Mouse (Mus musculus) liver, adult 2 months (tissue): ENCODE data around the gene Sult3a1. TPM values are rescaled to one million over a fixed set of nuclear protein-coding genes. Genes with fewer than 3 reads are reported as not detected.
"Not testable (repeated sequence)": the region's sequence is repeated elsewhere in the genome, so short reads cannot be mapped to it uniquely, and the experiment has no call there.

Experiments used
- DNase-seq: peaks from one replicate; pipeline ENCODE4 v3.0.0-alpha.2; 2011; ENCODE audit warnings: low read depth, low spot score; ENCODE audit errors: extremely low read depth
- H3K27ac ChIP-seq: fragments of 200-500 bp; replicated peaks from 2 replicates; pipeline ENCODE4 v1.5.1; 2012; ENCODE audit warnings: low read depth, mild to moderate bottlenecking, control low read depth, inconsistent platforms, low read length; ENCODE audit not compliant: insufficient read depth
- H3K27me3 ChIP-seq: fragments of 200-500 bp; 2 replicates; pipeline ENCODE4 v1.6.1; 2012; ENCODE audit warnings: mild to moderate bottlenecking, moderate library complexity, low read length, inconsistent platforms; ENCODE audit not compliant: control insufficient read depth, insufficient read depth
- H3K36me3 ChIP-seq: fragments of 200-500 bp; 2 replicates; pipeline ENCODE4 v1.6.1; 2012; ENCODE audit warnings: low read length, inconsistent platforms; ENCODE audit not compliant: control insufficient read depth, insufficient read depth
- H3K4me1 ChIP-seq: fragments of 200-500 bp; 2 replicates; pipeline ENCODE4 v1.6.1; 2011; ENCODE audit warnings: low read length; ENCODE audit not compliant: control insufficient read depth, insufficient read depth
- H3K4me3 ChIP-seq: fragments of 200-500 bp; 2 replicates; pipeline ENCODE4 v1.5.1; 2011; ENCODE audit warnings: low read depth, mild to moderate bottlenecking, control low read depth, low read length, moderate library complexity; ENCODE audit not compliant: insufficient read depth
- H3K79me2 ChIP-seq: fragments of 200-500 bp; 2 replicates; pipeline ENCODE4 v1.6.1; 2012; ENCODE audit warnings: inconsistent platforms, mild to moderate bottlenecking, low read length, moderate library complexity; ENCODE audit not compliant: control insufficient read depth, insufficient read depth
- H3K9ac ChIP-seq: fragments of 200-500 bp; 2 replicates; pipeline ENCODE4 v1.6.1; 2012; ENCODE audit warnings: low read depth, mild to moderate bottlenecking, control low read depth, inconsistent platforms, low read length
- CTCF ChIP-seq: fragments of 200-500 bp; IDR thresholded peaks from 2 replicates; pipeline ENCODE4 v1.5.1; 2011; ENCODE audit warnings: low read depth, low read length, control low read depth
- POLR2A ChIP-seq: fragments of 200-500 bp; IDR thresholded peaks from 2 replicates; pipeline ENCODE4 v1.6.1; 2011; ENCODE audit warnings: low read length, control low read depth; ENCODE audit not compliant: insufficient read depth; ENCODE audit errors: extremely low read depth
- whole genome bisulfite sequencing: fragments of 180-500 bp; shearing (Covaris S2); methylation state at CpG from one replicate; pipeline ENCODE4 v1.1.7; 2018; 5-methylcytosine and 5-hydroxymethylcytosine counted together
- polyA plus RNA-seq: library from polyadenylated mRNA; depleted of rRNA; stranded (reverse); fragments of >200 nt; gene quantifications from 2 replicates; pipeline ENCODE4 v1.2.3, GENCODE M21; 2012; rRNA removed
- total RNA-seq: library from RNA; depleted of rRNA; stranded (reverse); fragments of >200 nt; gene quantifications from 2 replicates; pipeline ENCODE4 v1.2.3, GENCODE M21; 2014; rRNA removed

Sult3a1 gene
- total and polyA plus RNA-seq, 2 experiments: 4.2 to 564 TPM

DNA sequence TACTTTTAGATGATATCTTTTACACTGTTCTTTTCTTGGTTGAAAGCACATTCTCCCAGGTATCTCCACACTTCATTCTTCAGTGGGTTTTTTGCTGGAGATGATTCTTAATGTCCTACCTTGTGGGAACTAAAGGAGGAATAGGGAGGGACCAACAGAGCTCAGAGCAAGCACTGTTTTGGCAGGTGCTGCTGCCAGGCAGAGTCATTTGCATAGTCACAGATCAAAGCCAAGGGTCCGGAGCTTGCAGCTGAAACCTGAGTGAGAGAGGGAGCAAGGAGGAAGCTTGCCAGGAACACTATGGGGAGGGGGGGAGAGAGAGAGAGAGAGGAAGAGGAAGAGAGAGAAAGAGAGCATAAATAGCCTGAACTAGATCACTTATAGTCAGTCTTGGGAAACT is 12.9 kb downstream of the Sult3a1 start:
- WGBS: 26% methylated on average over 1 of the region's 1 CpGs
- Histone ChIP-seq H3K4me3 (no peak overlapping the region), H3K36me3 (no peaks in the 10 kb centered on the region), H3K27me3 (no peaks in the 10 kb centered on the region), H3K27ac (no peak overlapping the region), H3K79me2 (no peaks in the 10 kb centered on the region), H3K9ac (no peak overlapping the region), H3K4me1 (no peaks in the 10 kb centered on the region)
- no peak for TF ChIP-seq POLR2A
- TF ChIP-seq CTCF: no peak
- DNase-seq: no peak

DNA sequence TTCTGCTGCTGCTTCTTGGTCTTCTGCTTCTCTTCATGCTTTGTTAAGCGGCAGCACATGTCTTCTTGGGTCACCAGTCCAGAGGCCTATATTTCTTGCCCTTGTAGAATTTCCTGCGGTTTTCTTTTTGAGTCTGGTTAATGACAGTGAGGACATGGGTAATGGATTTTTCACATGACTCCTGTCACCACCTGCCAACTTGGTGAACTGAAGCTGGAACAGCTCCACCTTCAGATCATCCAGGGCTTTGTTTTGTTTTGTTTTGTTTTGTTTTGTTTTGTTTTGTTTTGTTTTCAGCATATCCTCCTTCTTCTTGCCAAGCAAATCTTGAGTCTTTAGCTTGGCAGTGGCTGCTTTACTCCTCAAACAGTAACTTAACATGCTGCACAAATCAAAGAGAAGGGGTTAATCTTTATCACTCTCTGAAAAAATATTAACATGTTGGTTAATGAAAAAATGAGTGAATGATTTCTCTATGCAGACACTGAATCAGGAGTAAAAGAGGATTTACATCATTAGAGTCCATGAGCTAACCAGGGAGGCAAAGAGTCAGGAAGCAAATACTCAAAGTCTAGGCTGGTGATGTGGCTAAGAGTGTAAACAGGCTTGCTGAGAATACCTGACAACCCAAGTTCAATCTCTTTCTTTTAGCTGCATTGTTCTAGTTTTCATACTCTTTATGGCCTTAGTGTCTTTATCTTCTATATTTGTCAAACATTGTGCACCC is 15.3 kb downstream of the Sult3a1 start:
- Histone ChIP-seq H3K27ac (no peak overlapping the region), H3K79me2 (no peaks in the 10 kb centered on the region), H3K36me3 (no peaks in the 10 kb centered on the region), H3K9ac (no peak overlapping the region), H3K4me1 (no peaks in the 10 kb centered on the region), H3K4me3 (no peak overlapping the region), H3K27me3 (no peaks in the 10 kb centered on the region)
- WGBS: 91% methylated on average over 2 of the region's 2 CpGs
- no peak for TF ChIP-seq CTCF
- TF ChIP-seq POLR2A: no peak
- no peak for DNase-seq

DNA sequence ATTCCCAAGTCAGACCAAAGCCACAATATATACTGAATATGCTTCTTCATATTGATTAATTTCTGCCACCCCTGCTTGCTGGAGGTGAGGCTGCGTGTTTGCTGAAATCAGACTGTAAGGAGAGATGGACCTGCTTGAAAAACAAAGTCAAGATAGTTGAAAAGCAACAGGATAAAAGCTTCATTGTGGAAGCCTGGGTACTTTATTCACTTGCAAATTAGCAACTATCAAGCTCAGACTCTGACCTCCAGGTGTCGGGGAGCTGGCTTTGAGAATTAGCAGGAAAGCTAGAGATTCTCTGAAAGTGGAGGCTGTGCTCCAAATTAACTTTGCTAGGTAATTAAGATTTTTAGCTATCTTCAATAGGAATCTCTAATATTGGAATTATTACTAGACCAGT is 24.9 kb downstream of the Sult3a1 start:
- H3K27me3 ChIP-seq, DNase-seq, H3K4me3 ChIP-seq, H3K4me1 ChIP-seq, H3K9ac ChIP-seq, H3K79me2 ChIP-seq, H3K27ac ChIP-seq, H3K36me3 ChIP-seq: not testable (repeated sequence)
- 95% methylated on average over 2 of the region's 2 CpGs for WGBS

DNA sequence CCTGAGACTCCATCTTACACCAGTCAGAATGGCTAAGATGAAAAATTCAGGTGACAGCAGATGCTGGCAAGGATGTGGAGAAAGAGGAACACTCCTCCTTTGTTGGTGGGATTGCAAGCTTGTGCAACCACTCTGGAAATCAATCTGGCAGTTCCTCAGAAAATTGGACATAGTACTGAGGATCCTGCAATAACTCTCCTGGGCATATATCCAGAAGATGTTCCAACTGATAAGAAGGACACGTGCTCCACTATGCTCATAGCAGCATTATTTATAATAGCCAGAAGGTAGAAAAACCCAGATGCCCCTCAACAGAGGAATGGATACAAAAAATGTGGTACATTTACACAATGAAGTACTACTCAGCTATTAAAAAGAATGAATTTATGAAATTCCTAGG is 44.0 kb downstream of the Sult3a1 start:
- H3K36me3 ChIP-seq, H3K9ac ChIP-seq, H3K4me3 ChIP-seq, H3K27me3 ChIP-seq, H3K79me2 ChIP-seq, H3K4me1 ChIP-seq, H3K27ac ChIP-seq: not testable (repeated sequence)
- 19% methylated on average over 1 of the region's 1 CpGs for WGBS
- DNase-seq: peak; percentile 55

DNA sequence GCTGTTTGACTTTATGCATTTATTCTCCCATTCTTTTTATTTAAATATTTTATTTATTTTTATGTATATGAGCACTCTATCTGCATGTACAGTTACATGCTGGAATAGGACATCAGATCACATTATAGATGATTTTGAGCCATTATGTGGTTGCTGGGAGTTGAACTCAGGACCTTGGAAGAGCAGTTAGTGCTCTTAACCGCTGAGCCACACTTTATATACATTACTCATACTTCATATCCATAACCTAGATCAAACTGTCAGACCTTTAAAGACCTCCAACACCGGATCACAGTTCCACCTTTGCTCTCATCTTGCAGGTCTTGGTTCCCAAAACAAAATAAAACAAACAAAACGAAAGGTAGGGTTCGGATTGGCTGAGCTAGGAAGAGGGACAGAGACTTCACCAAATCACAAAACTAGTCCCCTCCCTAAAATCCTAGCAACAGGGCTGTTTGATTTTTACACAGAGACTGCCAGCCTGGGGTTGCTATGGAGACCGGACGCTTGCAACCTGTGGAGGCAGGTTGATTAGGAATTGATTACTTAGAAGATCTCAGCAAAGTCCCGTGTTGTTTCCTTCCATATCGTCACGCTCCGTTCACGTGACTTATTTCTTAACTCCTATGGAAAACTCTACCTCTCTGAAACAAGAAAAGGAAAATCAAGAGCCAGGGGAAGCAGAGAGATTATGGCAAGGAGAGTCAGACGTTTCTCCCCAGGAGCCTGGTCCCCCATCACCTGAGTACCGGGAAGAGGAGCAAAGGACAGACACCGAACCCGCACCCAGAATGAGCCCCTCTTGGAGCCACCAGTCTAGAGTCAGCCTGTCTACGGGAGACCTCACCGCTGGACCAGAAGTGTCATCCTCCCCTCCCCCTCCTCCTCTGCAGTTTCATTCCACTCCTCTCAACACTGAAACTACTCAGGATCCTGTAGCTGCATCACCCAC is 47.3 kb downstream of the Sult3a1 start, which contains the start of gene Rsph4a:
TSS of gene Rsph4a (plus strand) at position 582 of the 952 bp plus-strand sequence.
- Histone ChIP-seq H3K36me3 (no peaks in the 10 kb centered on the region), H3K4me3 (peak within 1 kb of the TSS; percentile 25; the same call in 1 of the 2 replicates), H3K27me3 (no peaks in the 10 kb centered on the region), H3K79me2 (no peaks in the 10 kb centered on the region), H3K27ac (no peak within 1 kb of the TSS), H3K9ac (no peak within 1 kb of the TSS), H3K4me1 (peaks cover 4% of the 10 kb centered on the region)
- DNase-seq: peak; percentile 90
- TF ChIP-seq POLR2A (no peak), CTCF (no peak)
- 6% methylated on average over 17 of the region's 17 CpGs for WGBS

DNA sequence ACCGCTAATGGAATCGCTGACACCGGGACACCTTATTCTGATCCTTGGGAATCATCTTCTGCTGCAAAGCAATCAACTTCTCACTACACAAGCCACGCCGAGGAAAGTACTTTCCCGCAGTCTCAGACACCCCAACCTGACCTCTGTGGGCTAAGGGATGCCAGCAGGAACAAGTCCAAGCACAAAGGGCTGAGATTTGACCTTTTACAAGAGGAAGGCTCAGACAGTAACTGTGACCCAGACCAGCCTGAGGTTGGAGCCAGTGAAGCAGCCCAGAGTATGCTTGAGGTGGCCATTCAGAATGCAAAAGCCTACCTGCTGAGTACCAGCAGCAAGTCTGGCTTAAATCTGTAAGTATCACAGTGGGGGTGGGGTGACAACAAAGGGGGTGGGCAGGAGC is 48.0 kb downstream of the Sult3a1 start:
- WGBS: 3% methylated on average over 6 of the region's 6 CpGs
- H3K27ac ChIP-seq: no peak overlapping the region
- no peaks in the 10 kb centered on the region for H3K79me2 ChIP-seq
- no peaks in the 10 kb centered on the region for H3K36me3 ChIP-seq
- no peak overlapping the region for H3K9ac ChIP-seq
- TF ChIP-seq CTCF: no peak
- TF ChIP-seq POLR2A: no peak
- no peaks in the 10 kb centered on the region for H3K27me3 ChIP-seq
- H3K4me3 ChIP-seq: 0 out of 2 replicates have a peak overlapping the region, but pooled peaks have one; percentile 25
- peaks cover 4% of the 10 kb centered on the region for H3K4me1 ChIP-seq
- DNase-seq: peak; percentile 82

Other genes starting within 250 kb of the Sult3a1 start
- gene Clvs2, start 233.0 kb upstream of the Sult3a1 start, total RNA-seq: under 0.01 TPM in 1 of 2 replicates, not detected in the other
- not detected in 2 replicates for gene Clvs2, start 233.0 kb upstream of the Sult3a1 start, polyA plus RNA-seq
- gene Sult3a2, start 71.0 kb upstream of the Sult3a1 start, total RNA-seq: 1.1 and 21.5 TPM in 2 replicates
- gene Sult3a2, start 71.0 kb upstream of the Sult3a1 start, polyA plus RNA-seq: 2.2 TPM in 1 of 2 replicates, not detected in the other
- 0.27 and 1.1 TPM in 2 replicates for gene Rsph4a, start 47.4 kb downstream of the Sult3a1 start, total RNA-seq
- gene Rsph4a, start 47.4 kb downstream of the Sult3a1 start, polyA plus RNA-seq: 0.25 and 0.43 TPM in 2 replicates
- 8.0 and 10.8 TPM in 2 replicates for gene Zup1, start 93.5 kb downstream of the Sult3a1 start, total RNA-seq
- 2.2 and 2.3 TPM in 2 replicates for gene Zup1, start 93.5 kb downstream of the Sult3a1 start, polyA plus RNA-seq
- 31.7 and 37.5 TPM in 2 replicates for gene Rwdd1, start 161.9 kb downstream of the Sult3a1 start, total RNA-seq
- gene Rwdd1, start 161.9 kb downstream of the Sult3a1 start, polyA plus RNA-seq: 25.0 and 26.8 TPM in 2 replicates
- gene Trappc3l, start 179.9 kb downstream of the Sult3a1 start, total RNA-seq: not detected in 2 replicates
- not detected in 2 replicates for gene Trappc3l, start 179.9 kb downstream of the Sult3a1 start, polyA plus RNA-seq
- gene Calhm4, start 186.6 kb downstream of the Sult3a1 start, total RNA-seq: not detected in 2 replicates
- not detected in 2 replicates for gene Calhm4, start 186.6 kb downstream of the Sult3a1 start, polyA plus RNA-seq
- 0.13 and 0.18 TPM in 2 replicates for gene Calhm5, start 238.8 kb downstream of the Sult3a1 start, total RNA-seq
- gene Calhm5, start 238.8 kb downstream of the Sult3a1 start, polyA plus RNA-seq: 0.01 and 0.04 TPM in 2 replicates